Mouse (Mus musculus): ENCODE results near the gene Abhd14b.

- TF ChIP-seq CTCF (IDR thresholded peaks at IDR 0.05; ENCODE audit: extremely low read depth, insufficient read depth, low read length) (no peak), POLR2A (IDR thresholded peaks at IDR 0.05; ENCODE audit: extremely low read depth, insufficient read depth, low read length) (no peak)
Observed at GRCm38 (mm10) chr9:106462430-106462800, 15.2 kb downstream of the Abhd14b start.
